Mouse (Mus musculus): ENCODE data around the gene Cmtm5. TPM values are rescaled to one million over a fixed set of nuclear protein-coding genes. Genes with fewer than 3 reads are reported as not detected.

Gene Cmtm5
- total and polyA plus RNA-seq, 3 experiments: not detected

GRCm38 (mm10) chr14:54974068-54974791 is 38.2 kb downstream of the Cmtm5 start:
- DNase-seq (ENCODE audit: low read depth, low spot score): no peak
- H3K79me2 ChIP-seq (ENCODE audit: control insufficient read depth, insufficient read depth, low read length, poor library complexity): no peaks in the 10 kb centered on the region
- H3K4me1 ChIP-seq (ENCODE audit: control insufficient read depth in 1 of 2, insufficient read depth in 2 of 2, low read length in 2 of 2): no peaks in the 10 kb centered on the region
- no peak overlapping the region for H3K4me3 ChIP-seq (ENCODE audit: control insufficient read depth in 1 of 2, insufficient read depth in 1 of 2, low read depth in 2 of 2, low read length in 2 of 2)
- no peak overlapping the region for H3K9ac ChIP-seq (ENCODE audit: control insufficient read depth, low read depth, low read length, poor library complexity, severe bottlenecking)
- H3K27me3 ChIP-seq (ENCODE audit: control insufficient read depth in 1 of 2, insufficient read depth in 2 of 2, low read length in 2 of 2): peaks cover 7 to 13% of the 10 kb centered on the region in 2 experiments
- no peak overlapping the region for H3K27ac ChIP-seq (ENCODE audit: control insufficient read depth, low read depth, low read length)
- H3K9me3 ChIP-seq (replicated peaks; ENCODE audit: insufficient read depth, low read length): no peaks in the 10 kb centered on the region
- no peaks in the 10 kb centered on the region for H3K36me3 ChIP-seq (ENCODE audit: control insufficient read depth in 1 of 2, insufficient read depth in 2 of 2, low read length in 2 of 2)
- TF ChIP-seq GABPA (IDR thresholded peaks at IDR 0.05; ENCODE audit: low read depth, low read length): no peak
- TF ChIP-seq HCFC1 (IDR thresholded peaks at IDR 0.05; ENCODE audit: low read depth, low read length): no peak
- TF ChIP-seq POLR2AphosphoS2 (IDR thresholded peaks at IDR 0.05; ENCODE audit: low read length): no peak
- TF ChIP-seq MEF2A (IDR thresholded peaks at IDR 0.05; ENCODE audit: extremely low read depth, insufficient replicate concordance, low read depth, low read length, poor library complexity, severe bottlenecking): no peak
- no peak for TF ChIP-seq CHD2 (IDR thresholded peaks at IDR 0.05; ENCODE audit: low read length)
- TF ChIP-seq CHD1 (IDR thresholded peaks at IDR 0.05; ENCODE audit: low read depth, low read length): no peak

- Histone ChIP-seq H3K79me2 (ENCODE audit: control insufficient read depth, insufficient read depth, low read length, poor library complexity) (no peaks in the 10 kb centered on the region), H3K9ac (ENCODE audit: control insufficient read depth, low read depth, low read length, poor library complexity, severe bottlenecking) (no peak within 1 kb of the TSS), H3K4me1 (ENCODE audit: control insufficient read depth in 1 of 2, insufficient read depth in 2 of 2, low read length in 2 of 2) (no peaks in the 10 kb centered on the region), H3K9me3 (replicated peaks; ENCODE audit: insufficient read depth, low read length) (no peaks in the 10 kb centered on the region), H3K36me3 (ENCODE audit: control insufficient read depth in 1 of 2, insufficient read depth in 2 of 2, low read length in 2 of 2) (no peaks in the 10 kb centered on the region), H3K4me3 (ENCODE audit: control insufficient read depth in 1 of 2, insufficient read depth in 1 of 2, low read depth in 2 of 2, low read length in 2 of 2) (no peak within 1 kb of the TSS), H3K27me3 (ENCODE audit: control insufficient read depth in 1 of 2, insufficient read depth in 2 of 2, low read length in 2 of 2) (peaks cover 7 to 9% of the 10 kb centered on the region in 2 experiments), H3K27ac (ENCODE audit: control insufficient read depth, low read depth, low read length) (no peak within 1 kb of the TSS)
- TF ChIP-seq GABPA (IDR thresholded peaks at IDR 0.05; ENCODE audit: low read depth, low read length) (no peak), USF2 (IDR thresholded peaks at IDR 0.05; ENCODE audit: borderline replicate concordance in 1 of 2, insufficient read depth in 1 of 2, low read depth in 1 of 2, low read length in 2 of 2) (no peak), CTCF (IDR thresholded peaks at IDR 0.05 in 2 of 3, conservative IDR thresholded peaks at IDR 0.05 in 1 of 3; ENCODE audit: control insufficient read depth in 1 of 3, insufficient read depth in 1 of 3, low read depth in 2 of 3, low read length in 3 of 3, poor library complexity in 1 of 3, severe bottlenecking in 1 of 3) (no peak), MYB (IDR thresholded peaks at IDR 0.05; ENCODE audit: low read depth, low read length) (no peak), MXI1 (IDR thresholded peaks at IDR 0.05; ENCODE audit: low read depth, low read length) (no peak), MEF2A (IDR thresholded peaks at IDR 0.05; ENCODE audit: extremely low read depth, insufficient replicate concordance, low read depth, low read length, poor library complexity, severe bottlenecking) (no peak), SIN3A (IDR thresholded peaks at IDR 0.05; ENCODE audit: low read length) (no peak), KAT2A (conservative IDR thresholded peaks at IDR 0.05; ENCODE audit: low read depth, low read length) (no peak), SMC3 (IDR thresholded peaks at IDR 0.05; ENCODE audit: low read depth, low read length) (no peak)
- DNase-seq (ENCODE audit: low read depth, low spot score): no peak
These were observed 40.6 kb downstream of the Cmtm5 start, which contains the start of gene Gm17428 for GRCm38 (mm10) chr14:54976633-54977032. Gene Gm17428 (plus strand): TSS chr14:54976933.
